In the genomic region with DNA sequence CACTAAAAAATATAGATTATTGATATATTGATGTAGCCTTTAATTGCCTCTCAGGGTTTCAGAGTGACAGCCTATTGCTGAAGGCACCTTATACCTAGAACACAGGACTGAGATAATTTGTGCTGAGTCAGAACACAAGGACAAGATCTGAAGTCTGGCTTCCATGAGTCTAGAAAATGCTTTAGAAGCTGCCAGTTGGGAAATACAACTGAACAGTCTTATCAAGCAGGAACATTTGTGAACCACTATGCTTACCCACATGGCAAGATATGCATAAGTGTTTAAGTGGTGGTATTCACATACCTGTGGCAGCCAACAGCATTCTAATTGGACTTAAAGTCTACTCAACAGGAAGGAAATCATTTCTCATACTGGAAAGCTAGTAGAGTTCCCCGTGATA, we compare ENCODE assay signal across 36 mouse cellular contexts.
"Had no signal": no experiment of that assay in that cellular context is flagged by ENCODE, and none has a peak within 500 bp of the region (broad histone marks: within the 10 kb centered on the region; RNA-seq: fewer than 3 reads in every experiment).

No protein-coding gene starts in this region.

- H3K4me1 ChIP-seq: heart, embryonic 10.5 days; heart, embryonic 12.5 days; heart, embryonic 13.5 days; heart, embryonic 15.5 days; hindbrain, embryonic 10.5 days; hindbrain, embryonic 12.5 days; hindbrain, embryonic 13.5 days; hindbrain, embryonic 15.5 days; intestine, embryonic 15.5 days; kidney, embryonic 15.5 days had no signal

- H3K9ac ChIP-seq: heart, embryonic 12.5 days; heart, embryonic 13.5 days; heart, embryonic 15.5 days; hindbrain, embryonic 12.5 days; hindbrain, embryonic 13.5 days; hindbrain, embryonic 14.5 days; hindbrain, embryonic 15.5 days; intestine, embryonic 15.5 days; kidney, embryonic 15.5 days had no signal

- H3K4me3 ChIP-seq: heart, embryonic 10.5 days; heart, embryonic 12.5 days; heart, embryonic 13.5 days; heart, embryonic 15.5 days; hindbrain, embryonic 10.5 days; hindbrain, embryonic 12.5 days; hindbrain, embryonic 13.5 days; hindbrain, embryonic 15.5 days; intestine, embryonic 15.5 days; kidney, embryonic 15.5 days; layer of hippocampus, adult 2 months; left cerebral cortex, adult 2 months had no signal

- DNase-seq: heart, postnatal 10 days; heart, postnatal 14 days; heart, postnatal 36 days; heart, postnatal 4 days; kidney, adult 11 months; kidney, adult 18-20 months; kidney, adult 2 months; kidney, adult 8-10 months; kidney, adult 9 months; kidney, postnatal 10 days; kidney, postnatal 14 days; kidney, postnatal 25 days; kidney, postnatal 36 days; kidney, postnatal 4 days; layer of hippocampus, adult 9-11 months; layer of hippocampus, postnatal 36 days had no signal

- H3K9me3 ChIP-seq: heart, embryonic 10.5 days; heart, embryonic 12.5 days; heart, embryonic 13.5 days; heart, embryonic 15.5 days; hindbrain, embryonic 10.5 days; hindbrain, embryonic 12.5 days; hindbrain, embryonic 13.5 days; hindbrain, embryonic 15.5 days; intestine, embryonic 15.5 days; kidney, embryonic 15.5 days had no signal

- ATAC-seq: hindbrain, embryonic 16.5 days; hindbrain, postnatal 0 days; inflammation-experienced regulatory T-cells, adult 6 months; intestine, embryonic 15.5 days; intestine, embryonic 16.5 days; intestine, postnatal 0 days had no signal

- H3K4me2 ChIP-seq: heart, embryonic 11.5 days; heart, embryonic 12.5 days; heart, embryonic 13.5 days; heart, embryonic 15.5 days; hindbrain, embryonic 12.5 days; hindbrain, embryonic 13.5 days; hindbrain, embryonic 14.5 days; hindbrain, embryonic 15.5 days; intestine, embryonic 15.5 days; kidney, embryonic 15.5 days had no signal

- H3K27ac ChIP-seq: heart, embryonic 10.5 days; heart, embryonic 13.5 days; heart, embryonic 15.5 days; hindbrain, embryonic 10.5 days; hindbrain, embryonic 12.5 days; hindbrain, embryonic 13.5 days; hindbrain, embryonic 14.5 days; hindbrain, embryonic 15.5 days; hindbrain, postnatal 0 days; intestine, embryonic 15.5 days; kidney, embryonic 15.5 days; kidney, postnatal 0 days; layer of hippocampus, adult 2 months; left cerebral cortex, adult 2 months had no signal

- H3K27me3 ChIP-seq: heart, embryonic 12.5 days; heart, embryonic 13.5 days; heart, embryonic 15.5 days; hindbrain, embryonic 12.5 days; hindbrain, embryonic 13.5 days; hindbrain, embryonic 15.5 days; intestine, embryonic 15.5 days; kidney, embryonic 15.5 days had no signal

- H3K36me3 ChIP-seq: heart, embryonic 10.5 days; heart, embryonic 12.5 days; heart, embryonic 13.5 days; heart, embryonic 15.5 days; hindbrain, embryonic 10.5 days; hindbrain, embryonic 12.5 days; hindbrain, embryonic 13.5 days; hindbrain, embryonic 15.5 days; intestine, embryonic 15.5 days; kidney, embryonic 15.5 days had no signal
